Mouse (Mus musculus) megakaryocyte, adult 5-6 weeks (primary cell): Measurements from ENCODE around the gene Gm21994. TPM values are rescaled to one million over a fixed set of nuclear protein-coding genes. Genes with fewer than 3 reads are reported as not detected.
A peak's percentile ranks its signal among the peaks of the same experiment; 100 is the strongest.
"Not testable (repeated sequence)": the region's sequence is repeated elsewhere in the genome, so short reads cannot be mapped to it uniquely, and the experiment has no call there.

Experiments
- ATAC-seq: 2 replicates; pipeline ENCODE4 v1.8.0; 2016; ENCODE audit warnings: mild to moderate bottlenecking, inconsistent platforms; ENCODE audit not compliant: poor library complexity, severe bottlenecking
- total RNA-seq, 2 experiments: library from RNA; stranded (forward) in 1 of 2; stranded (reverse) in 1 of 2; fragments of 153-499, 151-499 nt in 1 of 2; fragments of 221-1000, 200-1000 nt in 1 of 2; gene quantifications; 2 replicates each; pipeline versions ENCODE4 v1.2.3 to v1.2.4; 2015 to 2017

Gm21994 gene
- total RNA-seq (2015) (2.8 and 4.4 TPM in 2 replicates), total RNA-seq (2017) (3.5 and 6.2 TPM in 2 replicates)

DNA sequence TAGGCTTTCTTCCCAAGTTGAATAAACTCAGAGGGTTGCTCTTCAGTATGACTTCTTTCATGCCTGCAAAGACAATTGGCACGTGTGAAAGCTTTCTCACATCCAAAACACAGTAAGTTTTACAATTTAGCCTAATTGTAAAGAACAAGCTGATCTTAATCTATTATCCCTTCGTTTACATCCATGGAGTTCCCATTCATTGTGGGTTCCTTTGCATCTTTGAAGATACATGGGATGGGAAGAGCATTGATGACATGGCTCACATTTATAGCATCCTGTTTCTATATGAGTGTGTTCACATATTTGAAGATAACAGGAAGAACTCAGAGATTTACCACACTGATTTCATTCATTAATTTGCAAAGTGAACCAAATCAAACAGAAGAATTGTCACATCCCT is at the start of gene Gm21994:
Gene Gm21994, minus strand, starts transcription at position 101 of the 400 bp plus-strand sequence.
- ATAC-seq = not testable (repeated sequence)

DNA sequence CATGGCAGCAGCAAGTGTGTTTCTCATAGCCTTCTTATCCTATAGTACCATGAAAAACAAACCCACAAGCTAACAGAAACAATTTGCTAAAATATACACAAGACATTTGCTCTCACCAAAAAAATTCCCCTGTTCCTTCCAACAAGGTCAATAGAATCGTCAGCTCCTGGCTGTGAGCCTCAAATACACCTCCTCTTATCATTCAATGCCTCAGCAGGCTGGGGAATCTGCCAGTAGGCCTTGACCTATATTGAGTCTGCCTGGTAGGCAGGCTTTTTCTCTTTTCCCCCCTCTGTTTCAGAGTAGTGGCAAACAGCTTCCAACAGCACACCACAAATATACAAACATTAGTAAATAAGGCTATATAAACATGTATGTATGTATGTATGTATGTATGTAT is 43.7 kb upstream of the Gm21994 start:
- no peak for ATAC-seq

DNA sequence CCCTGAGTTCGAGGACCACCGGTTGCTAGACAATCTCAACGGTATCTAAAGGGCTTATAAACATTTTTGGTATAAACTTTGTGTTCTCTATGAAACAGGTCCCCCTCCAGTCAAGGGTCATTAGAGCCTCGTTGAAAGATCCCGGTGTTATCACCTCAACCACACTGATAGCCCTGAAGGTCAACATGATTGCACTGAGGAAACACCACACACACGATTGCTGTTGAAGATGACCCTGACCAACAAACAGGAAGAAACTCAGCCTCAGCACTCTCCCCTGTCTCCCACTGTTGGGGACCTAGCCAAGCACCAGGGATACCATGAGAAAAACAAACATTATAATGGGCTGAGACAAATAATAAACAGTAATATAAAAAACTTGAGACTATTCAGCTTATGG is 38.3 kb upstream of the Gm21994 start:
- ATAC-seq = peak; percentile 52

DNA sequence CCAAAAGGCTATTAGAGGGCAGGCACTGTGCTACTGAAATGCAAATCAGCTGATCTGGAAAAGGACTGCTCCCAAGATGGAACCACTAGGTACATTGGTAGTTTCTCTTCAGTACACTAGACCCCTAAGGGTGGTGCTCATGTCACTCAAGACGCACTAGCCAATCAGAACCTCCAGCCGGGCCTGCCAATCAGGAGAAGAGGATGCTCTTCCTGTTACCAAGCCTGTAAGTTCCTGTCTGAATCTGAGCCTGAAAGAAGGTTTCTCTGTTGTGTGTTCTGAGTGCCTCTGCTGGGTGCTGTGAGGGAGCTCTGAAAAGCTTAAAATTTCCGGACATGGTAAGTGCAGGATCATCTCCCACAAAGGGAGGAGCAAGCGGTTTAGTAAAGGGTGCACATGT is 1.9 kb upstream of the Gm21994 start, which contains the start of gene Gm14124:
Gene Gm14124, plus strand, starts transcription at position 227 of the 400 bp plus-strand sequence.
- ATAC-seq = 0 out of 2 replicates have a peak, but pooled peaks have one; percentile 10

DNA sequence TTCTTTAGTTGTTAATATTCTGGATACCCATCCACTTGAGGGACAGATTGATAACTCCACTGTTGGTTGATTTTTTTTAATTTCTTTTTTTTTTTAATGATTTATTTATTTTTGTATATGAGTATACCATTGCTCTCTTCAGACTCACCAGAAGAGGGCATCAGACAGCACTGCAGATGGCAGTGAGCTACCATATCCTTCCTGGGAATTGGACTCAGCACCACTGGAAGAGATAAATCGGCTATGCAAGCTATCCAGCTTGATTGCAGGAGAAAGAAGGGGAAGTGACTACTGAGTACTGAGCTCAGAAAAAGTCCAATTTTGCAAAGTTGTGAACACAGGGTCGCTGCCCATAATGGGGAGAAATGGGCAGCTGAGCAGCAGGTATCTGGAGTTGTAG is 1.5 kb upstream of the Gm21994 start:
- ATAC-seq = not testable (repeated sequence)

DNA sequence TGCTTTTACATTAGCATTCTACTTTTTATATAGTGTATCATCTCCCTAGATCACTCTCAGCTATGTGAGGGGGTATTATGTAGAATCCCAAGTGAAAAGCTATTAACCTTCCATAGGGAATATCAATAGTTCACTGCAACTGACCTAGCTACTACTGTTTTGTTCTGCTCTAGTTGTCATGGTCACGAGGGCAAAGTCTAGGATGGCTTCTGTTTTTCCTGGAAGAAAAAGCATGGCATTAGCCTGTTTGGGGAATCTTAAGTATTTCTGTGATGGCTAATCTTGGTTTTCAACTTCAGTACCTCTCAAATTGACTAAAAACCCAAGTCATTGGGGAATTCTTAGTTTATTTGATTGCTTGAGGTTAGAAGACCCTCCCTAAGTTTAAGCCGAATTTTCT is 12.2 kb downstream of the Gm21994 start:
- no peak for ATAC-seq

DNA sequence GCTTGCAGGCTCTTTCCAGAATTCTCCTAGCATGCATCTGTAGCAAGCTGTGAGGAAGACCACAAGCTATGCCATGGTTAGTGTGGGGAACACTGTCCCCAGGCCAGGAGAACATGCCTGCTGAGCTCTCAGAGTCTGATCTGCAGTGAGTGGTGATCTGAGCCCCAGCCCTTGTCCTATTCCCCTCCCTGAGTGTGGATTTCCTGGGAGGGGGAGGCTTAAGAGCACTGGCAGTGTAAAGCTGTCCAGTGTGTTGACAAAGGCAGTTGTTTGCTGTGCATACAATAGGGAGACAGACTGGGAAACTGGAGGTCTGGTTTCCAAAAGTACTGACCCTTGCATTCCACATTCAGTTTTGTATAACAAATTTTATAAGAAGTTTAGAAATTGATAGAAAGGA is 32.1 kb downstream of the Gm21994 start:
- not testable (repeated sequence) for ATAC-seq

DNA sequence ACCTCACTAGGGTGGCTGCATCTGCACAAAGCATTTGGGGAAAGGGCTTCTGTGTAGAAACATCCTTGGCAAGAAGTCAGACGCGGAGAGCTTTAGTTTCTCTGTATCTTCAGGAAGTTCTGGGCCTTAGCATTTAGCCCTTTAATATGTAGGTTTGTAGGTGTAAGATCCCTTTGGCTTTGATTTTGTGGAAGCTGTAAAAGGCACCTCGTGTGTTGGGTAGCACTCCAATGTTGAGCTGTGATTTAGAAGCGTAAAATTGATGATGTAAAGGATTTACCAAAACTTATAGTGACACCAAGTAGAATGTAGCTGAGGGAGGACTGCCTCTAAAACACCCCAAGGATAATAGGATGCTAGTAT is 37.0 kb downstream of the Gm21994 start:
- not testable (repeated sequence) for ATAC-seq

DNA sequence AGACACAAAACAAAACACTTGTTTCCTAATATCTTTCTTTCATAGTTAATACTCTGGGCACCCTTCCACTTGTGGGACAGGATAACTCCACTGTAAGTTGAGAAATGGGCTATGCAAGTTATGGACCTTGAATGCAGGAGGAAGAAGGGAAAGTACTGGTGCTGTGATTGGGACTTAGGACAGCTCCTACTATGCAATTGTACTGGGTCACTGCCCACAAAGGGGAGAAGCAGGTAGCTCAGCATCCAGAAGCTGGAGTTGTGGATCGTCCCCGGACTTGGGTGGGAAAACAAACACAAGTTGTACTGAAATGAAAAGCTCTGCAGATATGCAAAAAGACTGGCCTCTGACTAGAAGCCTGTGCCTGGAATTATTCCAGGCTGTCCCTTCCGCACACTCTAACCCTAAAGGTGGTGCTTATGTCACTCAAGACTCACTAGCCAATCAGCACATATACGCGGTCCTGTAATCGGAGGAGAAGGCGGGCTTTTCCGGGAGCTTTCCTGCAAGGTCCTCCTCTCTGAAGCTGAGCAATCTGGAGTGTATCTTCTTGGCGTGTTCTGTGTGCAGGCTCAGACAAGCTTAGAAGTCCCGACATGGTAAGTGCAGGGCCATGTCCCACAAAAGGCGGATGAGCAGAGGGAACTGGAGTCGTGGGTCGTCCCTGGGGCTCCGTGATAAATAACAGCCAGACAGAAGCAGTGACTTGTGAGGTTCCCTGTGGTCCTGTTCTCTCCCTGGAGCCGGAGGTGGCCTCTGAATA is 37.6 kb downstream of the Gm21994 start, which contains the start of gene Zfp937:
Gene Zfp937, plus strand, starts transcription at position 474 of the 763 bp plus-strand sequence.
- ATAC-seq = peak; percentile 87

Other genes starting within 250 kb of the Gm21994 start
- 18.4 and 25.2 TPM in 2 replicates for gene Zfp120, start 118.9 kb downstream of the Gm21994 start, total RNA-seq (2015)
- gene Zfp120, start 118.9 kb downstream of the Gm21994 start, total RNA-seq (2017) = 31.3 and 42.7 TPM in 2 replicates
- not detected in 2 replicates for gene Gm10770, start 75.9 kb downstream of the Gm21994 start, total RNA-seq (2015)
- gene Gm10770, start 75.9 kb downstream of the Gm21994 start, total RNA-seq (2017) = not detected in 2 replicates
- not detected in 2 replicates for gene Gm14139, start 73.8 kb downstream of the Gm21994 start, total RNA-seq (2015)
- not detected in 2 replicates for gene Gm14139, start 73.8 kb downstream of the Gm21994 start, total RNA-seq (2017)
- 1.8 and 2.5 TPM in 2 replicates for gene Zfp937, start 37.5 kb downstream of the Gm21994 start, total RNA-seq (2015)
- 2.2 and 2.8 TPM in 2 replicates for gene Zfp937, start 37.5 kb downstream of the Gm21994 start, total RNA-seq (2017)
- not detected in 2 replicates for gene Gm14124, start 1.9 kb upstream of the Gm21994 start, total RNA-seq (2015)
- not detected in 2 replicates for gene Gm14124, start 1.9 kb upstream of the Gm21994 start, total RNA-seq (2017)
- gene Gm10130, start 68.1 kb upstream of the Gm21994 start, total RNA-seq (2015) = 1.7 TPM in 1 of 2 replicates, not detected in the other
- 1.6 and 2.2 TPM in 2 replicates for gene Gm10130, start 68.1 kb upstream of the Gm21994 start, total RNA-seq (2017)
- gene 3300002I08Rik, start 107.2 kb upstream of the Gm21994 start, total RNA-seq (2015) = 2.7 and 5.6 TPM in 2 replicates
- 7.2 and 11.2 TPM in 2 replicates for gene 3300002I08Rik, start 107.2 kb upstream of the Gm21994 start, total RNA-seq (2017)
- gene Zfp442, start 195.9 kb upstream of the Gm21994 start, total RNA-seq (2015) = 1.9 and 3.3 TPM in 2 replicates
- 2.4 and 2.6 TPM in 2 replicates for gene Zfp442, start 195.9 kb upstream of the Gm21994 start, total RNA-seq (2017)
- gene Zfp345, start 229.5 kb upstream of the Gm21994 start, total RNA-seq (2015) = not detected in 2 replicates
- 0.20 and 0.22 TPM in 2 replicates for gene Zfp345, start 229.5 kb upstream of the Gm21994 start, total RNA-seq (2017)